ENCODE assay signal across 26 mouse cellular contexts in genomic region chr11:97953179-97953938, GRCm38 (mm10). TPM values are rescaled to one million over a fixed set of nuclear protein-coding genes. Genes with fewer than 3 reads are reported as not detected.
A peak's percentile ranks its signal among the peaks of the same experiment; 100 is the strongest.
DNase-seq lines count a peak whose midpoint lies in the region; ATAC-seq and TF ChIP-seq lines count a peak whose summit lies in the region.
"Had no signal": no experiment of that assay in that cellular context is flagged by ENCODE, and none has a peak within 500 bp of the region (broad histone marks: within the 10 kb centered on the region; RNA-seq: fewer than 3 reads in every experiment).

No protein-coding gene starts in this region.

- no peak for DNase-seq in kidney, postnatal 25 days
- peak; percentile 79 for DNase-seq in MEL (ENCODE audit: low read depth, low spot score)
- DNase-seq in MEL-GATA-1-ER (ENCODE audit: extremely low read depth, low read depth) = peak; percentile 45
- DNase-seq in cerebellum, postnatal 36 days = no peak
- DNase-seq in cerebellum, adult 9-10 months = no peak
- DNase-seq: adrenal gland, adult 2 months; adrenal gland, postnatal 14 days; cerebellum, adult 11 months; cerebellum, adult 2 months; cerebellum, postnatal 10 days; gastrocnemius, postnatal 10 days; gastrocnemius, postnatal 36 days; heart, adult 2 months; heart, postnatal 14 days; heart, postnatal 4 days had no signal

- no peak overlapping the region for H3K4me3 ChIP-seq in kidney, embryonic 15.5 days (replicated peaks)
- peak overlapping the region; percentile 62 to 73 for H3K4me3 ChIP-seq in MEL (ENCODE audit: control insufficient read depth in 1 of 2, insufficient read depth in 1 of 2, low read depth in 2 of 2, low read length in 2 of 2)
- H3K4me3 ChIP-seq: forebrain, embryonic 10.5 days; forebrain, embryonic 13.5 days; heart, adult 2 months; heart, embryonic 10.5 days; heart, embryonic 13.5 days; hindbrain, embryonic 12.5 days had no signal

- no peak overlapping the region for H3K4me2 ChIP-seq in kidney, embryonic 15.5 days
- H3K4me2 ChIP-seq: forebrain, embryonic 13.5 days; hindbrain, embryonic 12.5 days had no signal

- H3K9me3 ChIP-seq in kidney, embryonic 15.5 days (replicated peaks) = no peaks in the 10 kb centered on the region
- H3K9me3 ChIP-seq in MEL (replicated peaks; ENCODE audit: insufficient read depth, low read length) = no peaks in the 10 kb centered on the region
- H3K9me3 ChIP-seq: forebrain, embryonic 10.5 days; forebrain, embryonic 13.5 days; heart, embryonic 10.5 days; heart, embryonic 13.5 days; hindbrain, embryonic 12.5 days had no signal

- TF ChIP-seq CTCF in MEL (IDR thresholded peaks at IDR 0.05 in 2 of 3, conservative IDR thresholded peaks at IDR 0.05 in 1 of 3; ENCODE audit: control insufficient read depth in 1 of 3, insufficient read depth in 1 of 3, low read depth in 2 of 3, low read length in 3 of 3, poor library complexity in 1 of 3, severe bottlenecking in 1 of 3) = no peak

- H3K27me3 ChIP-seq in kidney, embryonic 15.5 days = no peaks in the 10 kb centered on the region
- no peaks in the 10 kb centered on the region for H3K27me3 ChIP-seq in MEL (ENCODE audit: control insufficient read depth in 1 of 2, insufficient read depth in 2 of 2, low read length in 2 of 2)
- H3K27me3 ChIP-seq: forebrain, embryonic 13.5 days; hindbrain, embryonic 12.5 days; Patski had no signal

- WGBS in kidney, embryonic 15.5 days = 70% methylated on average over 16 of the region's 16 CpGs

- H3K27ac ChIP-seq in kidney, embryonic 15.5 days = no peak overlapping the region
- peak overlapping the region; percentile 96 for H3K27ac ChIP-seq in MEL (ENCODE audit: control insufficient read depth, low read depth, low read length)
- H3K27ac ChIP-seq: forebrain, embryonic 13.5 days; heart, adult 2 months; heart, embryonic 10.5 days; heart, embryonic 13.5 days; hindbrain, embryonic 12.5 days had no signal

- no peak for TF ChIP-seq RAD21 in MEL (IDR thresholded peaks at IDR 0.05; ENCODE audit: low read depth, low read length)

- peak; percentile 41 to 43; a peak in 3 of 4 replicates for TF ChIP-seq POLR2A in MEL (IDR thresholded peaks at IDR 0.05; ENCODE audit: control insufficient read depth in 1 of 2, insufficient read depth in 1 of 2, low read depth in 1 of 2, low read length in 2 of 2, poor library complexity in 1 of 2)

- H3K9ac ChIP-seq in kidney, embryonic 15.5 days = no peak overlapping the region
- H3K9ac ChIP-seq in MEL (ENCODE audit: control insufficient read depth, low read depth, low read length, poor library complexity, severe bottlenecking) = peak overlapping the region; percentile 82
- H3K9ac ChIP-seq: forebrain, embryonic 13.5 days; heart, embryonic 13.5 days; hindbrain, embryonic 12.5 days had no signal

- H3K36me3 ChIP-seq in kidney, embryonic 15.5 days = no peaks in the 10 kb centered on the region
- H3K36me3 ChIP-seq in MEL (ENCODE audit: control insufficient read depth in 1 of 2, insufficient read depth in 2 of 2, low read length in 2 of 2) = peaks cover 0 to 45% of the 10 kb centered on the region in 2 experiments; a peak in 2 of 4 replicates
- H3K36me3 ChIP-seq: forebrain, embryonic 10.5 days; heart, embryonic 10.5 days; heart, embryonic 13.5 days; hindbrain, embryonic 12.5 days had no signal

- 0 out of 2 replicates have a peak, but pooled peaks have one; percentile 30 for ATAC-seq in kidney, embryonic 15.5 days (replicated peaks; ENCODE audit: low FRiP score)
- ATAC-seq: CD4-positive, CD25-positive, alpha-beta regulatory T cell, adult 4 months; forebrain, embryonic 13.5 days; forebrain, embryonic 16.5 days; hindbrain, embryonic 16.5 days; inflammation-experienced regulatory T-cells, adult 6 months; Patski had no signal

- TF ChIP-seq EP300 in MEL (IDR thresholded peaks at IDR 0.05; ENCODE audit: low read depth in 1 of 2, low read length in 2 of 2) = peak; percentile 34 to 42; a peak in 3 of 4 replicates

- H3K4me1 ChIP-seq in kidney, embryonic 15.5 days = peaks cover 38% of the 10 kb centered on the region
- H3K4me1 ChIP-seq in MEL (ENCODE audit: control insufficient read depth in 1 of 2, insufficient read depth in 2 of 2, low read length in 2 of 2) = peaks cover 22 to 61% of the 10 kb centered on the region in 2 experiments

- peaks cover 27% of the 10 kb centered on the region for H3K79me2 ChIP-seq in MEL (ENCODE audit: control insufficient read depth, insufficient read depth, low read length, poor library complexity)

TF ChIP-seq in MEL, 35 proteins besides CTCF, POLR2A, EP300 and RAD21 (continues in another document):
- TF ChIP-seq E2F4 (IDR thresholded peaks at IDR 0.05; ENCODE audit: borderline replicate concordance, low read depth, low read length) (peak; percentile 59; the same call in 1 of the 2 replicates), ZKSCAN1 (IDR thresholded peaks at IDR 0.05; ENCODE audit: low read depth, low read length) (no peak), CHD2 (IDR thresholded peaks at IDR 0.05; ENCODE audit: low read length) (no peak; the same call in 1 of the 2 replicates), ZC3H11A (IDR thresholded peaks at IDR 0.05; ENCODE audit: low read depth, low read length) (peak; percentile 26; the same call in 1 of the 2 replicates), KAT2A (conservative IDR thresholded peaks at IDR 0.05; ENCODE audit: low read depth, low read length) (0 out of 2 replicates have a peak, but pooled peaks have one; percentile 20), USF1 (IDR thresholded peaks at IDR 0.05; ENCODE audit: low read depth, low read length) (peak; percentile 31; the same call in 1 of the 2 replicates), MAZ (IDR thresholded peaks at IDR 0.05; ENCODE audit: low read depth, low read length) (peak; percentile 75), ETS1 (IDR thresholded peaks at IDR 0.05; ENCODE audit: low read depth, low read length) (no peak; the same call in 1 of the 2 replicates), GATA1 (IDR thresholded peaks at IDR 0.05; ENCODE audit: low read depth, low read length) (peak; percentile 49), MAFK (IDR thresholded peaks at IDR 0.05; ENCODE audit: borderline replicate concordance, low read depth, low read length) (no peak), SIN3A (IDR thresholded peaks at IDR 0.05; ENCODE audit: low read length) (peak; percentile 36), ZMIZ1 (IDR thresholded peaks at IDR 0.05; ENCODE audit: low read depth, low read length) (0 out of 2 replicates have a peak, but pooled peaks have one; percentile 36), SMC3 (IDR thresholded peaks at IDR 0.05; ENCODE audit: low read depth, low read length) (no peak), HCFC1 (IDR thresholded peaks at IDR 0.05; ENCODE audit: low read depth, low read length) (peak; percentile 27; the same call in 1 of the 2 replicates), ELF1 (IDR thresholded peaks at IDR 0.05; ENCODE audit: low read depth, low read length) (0 out of 2 replicates have a peak, but pooled peaks have one; percentile 26), CHD1 (IDR thresholded peaks at IDR 0.05; ENCODE audit: low read depth, low read length) (peak; percentile 71; the same call in 1 of the 2 replicates), TCF12 (IDR thresholded peaks at IDR 0.05; ENCODE audit: low read depth, low read length) (peak; percentile 9; the same call in 1 of the 2 replicates), USF2 (IDR thresholded peaks at IDR 0.05; ENCODE audit: borderline replicate concordance in 1 of 2, insufficient read depth in 1 of 2, low read depth in 1 of 2, low read length in 2 of 2) (no peak), MXI1 (IDR thresholded peaks at IDR 0.05; ENCODE audit: low read depth, low read length) (no peak; the same call in 1 of the 2 replicates), BHLHE40 (IDR thresholded peaks at IDR 0.05; ENCODE audit: borderline replicate concordance, low read depth, low read length) (0 out of 2 replicates have a peak, but pooled peaks have one; percentile 28), POLR2AphosphoS2 (IDR thresholded peaks at IDR 0.05; ENCODE audit: low read length) (no peak), JUND (IDR thresholded peaks at IDR 0.05; ENCODE audit: low read depth, low read length) (0 out of 2 replicates have a peak, but pooled peaks have one; percentile 42), ZNF384 (IDR thresholded peaks at IDR 0.05; ENCODE audit: low read depth, low read length) (no peak), NELFE (IDR thresholded peaks at IDR 0.05; ENCODE audit: low read depth, low read length) (peak; percentile 51; the same call in 1 of the 2 replicates), MYC (IDR thresholded peaks at IDR 0.05; ENCODE audit: low read depth, low read length) (peak; percentile 25), TAL1 (IDR thresholded peaks at IDR 0.05; ENCODE audit: low read length) (peak; percentile 60), NRF1 (IDR thresholded peaks at IDR 0.05; ENCODE audit: insufficient read depth, low read depth, low read length, poor library complexity, severe bottlenecking) (no peak), MAX (IDR thresholded peaks at IDR 0.05; ENCODE audit: low read length) (peak; percentile 26; the same call in 1 of the 2 replicates), TBP (IDR thresholded peaks at IDR 0.05; ENCODE audit: low read depth, low read length) (0 out of 2 replicates have a peak, but pooled peaks have one; percentile 20), RCOR1 (IDR thresholded peaks at IDR 0.05; ENCODE audit: low read depth, low read length) (no peak; the same call in 1 of the 2 replicates), UBTF (IDR thresholded peaks at IDR 0.05; ENCODE audit: borderline replicate concordance, insufficient read depth, low read depth, low read length) (no peak), GABPA (IDR thresholded peaks at IDR 0.05; ENCODE audit: low read depth, low read length) (no peak), MYB (IDR thresholded peaks at IDR 0.05; ENCODE audit: low read depth, low read length) (0 out of 2 replicates have a peak, but pooled peaks have one; percentile 8), MEF2A (IDR thresholded peaks at IDR 0.05; ENCODE audit: extremely low read depth, insufficient replicate concordance, low read depth, low read length, poor library complexity, severe bottlenecking) (0 out of 2 replicates have a peak, but pooled peaks have one; percentile 34)

RNA-seq across cellular contexts. Expression of gene Plxdc1, which starts 32.9 kb away (rescaled TPM):
- polyA plus RNA-seq in kidney, embryonic 15.5 days (2015; fragmentation: Nextera tagmentation; extraction: Ambion mirVana) = 1.7 and 2.0 TPM in 2 replicates
- 13.1 and 15.1 TPM in 2 replicates for total RNA-seq in MEL (2012; rRNA removed)
- polyA plus RNA-seq in MEL (2012; ENCODE audit: insufficient read depth in 1 of 2, insufficient read length in 2 of 2, low read depth in 1 of 2, low replicate concordance in 2 of 2, missing spikeins in 1 of 2) = 10 to 100 TPM in 1 of 2 experiments, not detected in 1; 24.5 TPM
- polyA plus RNA-seq: heart, embryonic 10.5 days had no signal

RNA-seq across cellular contexts. Expression of gene Arl5c, which starts 42.6 kb away (rescaled TPM):
- polyA plus RNA-seq in kidney, embryonic 15.5 days (2015; fragmentation: Nextera tagmentation; extraction: Ambion mirVana) = 9.9 and 10.1 TPM in 2 replicates
- total RNA-seq in MEL (2012; rRNA removed) = 1.2 and 1.3 TPM in 2 replicates
- polyA plus RNA-seq in MEL (2012; ENCODE audit: insufficient read depth in 1 of 2, insufficient read length in 2 of 2, low read depth in 1 of 2, low replicate concordance in 2 of 2, missing spikeins in 1 of 2) = 10 to 100 TPM in 1 of 2 experiments, not detected in 1; 10.4 TPM

Comparison
In these comparisons a context has a peak if more than half of its experiments do, and no peak if none do; other contexts are left out.
1. DNase-seq: peak in MEL (single experiment) and MEL-GATA-1-ER (single experiment); none in kidney, postnatal 25 days (0 of 2), cerebellum, postnatal 36 days (0 of 2) and cerebellum, adult 9-10 months (single experiment).